Mouse (Mus musculus): Measurements from ENCODE around the gene 1700008O03Rik. TPM values are rescaled to one million over a fixed set of nuclear protein-coding genes. Genes with fewer than 3 reads are reported as not detected.

1700008O03Rik gene
- total RNA-seq, 2 experiments from 2014 or later: not detected

DNA sequence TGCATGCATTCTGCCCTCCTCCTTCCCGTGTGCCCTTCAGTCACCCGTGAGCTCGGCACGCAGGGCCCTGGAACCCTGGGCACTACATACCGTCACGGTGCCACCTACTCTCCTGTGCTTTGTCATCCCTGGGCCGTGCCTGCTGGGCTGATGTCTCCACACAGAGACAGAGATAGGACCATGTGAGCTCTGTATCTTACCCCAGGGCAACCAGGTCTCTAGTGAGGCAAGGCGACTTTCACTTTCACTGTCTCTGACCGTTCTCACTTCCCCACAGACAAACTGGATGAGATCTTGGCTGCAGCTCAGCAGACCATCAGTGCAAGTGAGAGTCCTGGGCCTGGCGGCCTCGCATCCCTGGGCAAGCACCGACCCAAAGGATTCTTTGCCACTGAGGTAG lies 41.0 kb downstream of the 1700008O03Rik start:
- DNase-seq: no peak

DNA sequence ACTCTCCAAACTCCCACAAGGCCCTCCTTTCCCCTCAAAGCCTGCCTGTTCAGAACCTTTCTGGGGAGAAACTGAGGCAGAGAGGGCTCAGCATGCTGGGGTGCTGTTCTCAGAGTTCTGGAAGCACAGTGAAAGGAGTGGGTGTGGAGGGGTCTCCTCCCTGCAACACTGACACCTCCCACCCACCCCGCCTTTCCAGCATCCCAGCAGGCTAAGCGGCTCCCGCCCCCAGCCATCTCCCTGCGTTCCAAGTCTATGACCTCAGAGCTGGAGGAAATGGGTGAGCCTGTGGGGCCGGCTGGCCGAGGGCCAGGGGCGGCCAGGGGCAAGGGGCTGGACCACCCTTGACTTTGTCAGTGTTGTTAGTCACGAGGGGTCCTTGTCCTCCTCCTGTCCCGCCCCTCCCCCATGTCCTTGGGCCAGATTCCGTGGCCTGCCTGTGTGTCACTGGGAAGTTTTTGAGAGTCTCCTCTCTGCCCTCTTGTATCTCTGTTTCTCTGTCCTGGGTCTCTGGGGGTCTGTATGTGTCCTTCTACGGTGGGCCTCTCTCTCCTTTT lies 42.1 kb downstream of the 1700008O03Rik start:
- DNase-seq: no peak

DNA sequence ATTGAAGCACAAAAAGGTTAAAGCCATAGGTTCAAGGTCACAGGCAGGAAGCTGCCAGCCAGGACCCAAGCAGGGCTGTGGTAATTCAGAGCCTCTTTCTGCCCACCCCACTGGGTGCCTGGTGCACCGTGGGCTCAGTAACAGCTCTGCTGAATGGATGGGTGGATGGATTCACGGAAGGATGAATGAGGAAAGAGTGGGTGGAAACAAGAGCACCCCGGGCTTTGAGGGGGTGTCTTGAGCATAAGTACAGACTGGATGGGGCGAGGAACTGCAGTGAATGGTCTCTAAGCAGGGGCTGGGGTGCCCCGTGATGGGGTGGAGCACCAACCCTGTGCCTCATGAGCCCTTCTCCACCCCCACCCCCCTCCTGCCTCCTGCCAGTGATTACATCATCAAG lies 43.9 kb downstream of the 1700008O03Rik start:
- no peak for DNase-seq

DNA sequence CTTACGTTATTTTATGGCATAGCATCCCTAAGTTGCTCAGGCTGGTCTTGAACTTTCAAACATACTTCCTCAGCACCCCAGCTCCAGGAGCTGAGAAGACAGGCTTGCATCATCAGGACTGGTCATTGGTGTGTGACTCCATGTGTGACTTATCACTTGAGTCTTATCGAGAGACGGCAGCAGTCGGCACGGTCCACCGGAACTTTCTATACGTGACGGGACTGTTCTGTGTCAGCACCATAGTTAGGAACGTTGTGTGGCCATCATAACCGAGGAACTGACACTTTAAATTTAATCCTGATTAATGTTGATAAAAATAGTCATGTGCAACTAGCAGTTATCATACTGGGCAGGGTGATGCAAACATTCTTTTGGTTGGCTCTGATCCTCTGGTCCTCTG lies 44.5 kb downstream of the 1700008O03Rik start:
- no peak for DNase-seq

DNA sequence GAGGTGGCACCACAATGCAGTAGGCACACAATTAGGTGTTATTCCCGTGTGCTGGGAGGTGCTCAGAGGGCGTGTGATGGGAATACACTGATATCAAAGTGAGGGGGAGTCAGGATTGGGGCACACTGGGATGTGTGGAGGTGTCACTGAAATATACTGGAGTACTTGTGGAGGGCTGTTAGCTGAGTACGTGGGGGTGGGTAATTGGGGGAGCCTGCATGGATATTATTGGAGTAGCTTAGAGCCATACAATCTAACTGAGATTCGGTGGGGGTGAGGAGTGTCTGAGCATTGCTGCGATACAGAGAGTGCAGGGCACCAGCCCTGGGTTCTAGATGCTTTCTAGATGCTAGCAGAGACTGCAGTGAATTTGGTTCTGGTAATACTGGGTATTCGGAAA lies 45.4 kb downstream of the 1700008O03Rik start:
- DNase-seq: no peak

DNA sequence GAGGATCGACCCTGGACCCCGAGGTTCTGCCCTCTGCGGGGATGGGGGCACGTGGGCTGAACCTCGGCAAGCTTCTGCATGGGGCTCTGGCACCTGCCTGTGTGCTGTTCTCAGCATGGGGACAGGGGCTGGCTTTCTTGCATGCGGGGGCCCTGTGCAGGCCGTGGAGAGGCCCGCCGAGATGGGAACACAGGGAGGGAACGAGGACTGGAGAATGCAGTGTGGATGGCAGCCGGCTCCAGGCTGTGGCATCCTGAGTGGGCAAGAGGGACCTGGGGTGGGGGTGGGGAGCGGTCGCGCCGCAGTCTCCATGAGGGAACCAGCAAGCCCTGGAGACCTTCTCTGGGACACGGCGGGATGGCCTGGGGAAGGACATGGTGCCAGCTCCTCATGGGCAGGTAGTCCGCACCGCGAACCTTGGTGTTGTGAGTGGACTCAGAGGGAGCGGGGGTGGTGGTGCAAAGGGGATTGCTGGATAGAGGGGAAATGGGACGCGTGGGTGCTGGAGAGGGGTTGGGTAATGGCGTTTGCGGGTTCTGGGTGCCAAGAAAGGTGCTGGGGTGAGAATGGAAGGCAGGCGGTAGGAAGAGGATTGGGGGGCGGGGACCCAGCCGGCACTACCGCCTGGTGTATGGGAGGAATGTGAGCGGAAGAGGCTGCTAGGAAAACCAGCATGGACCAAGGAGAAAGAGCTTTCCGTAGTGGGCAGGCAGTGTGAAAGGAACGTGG lies 48.3 kb downstream of the 1700008O03Rik start:
- DNase-seq: no peak

DNA sequence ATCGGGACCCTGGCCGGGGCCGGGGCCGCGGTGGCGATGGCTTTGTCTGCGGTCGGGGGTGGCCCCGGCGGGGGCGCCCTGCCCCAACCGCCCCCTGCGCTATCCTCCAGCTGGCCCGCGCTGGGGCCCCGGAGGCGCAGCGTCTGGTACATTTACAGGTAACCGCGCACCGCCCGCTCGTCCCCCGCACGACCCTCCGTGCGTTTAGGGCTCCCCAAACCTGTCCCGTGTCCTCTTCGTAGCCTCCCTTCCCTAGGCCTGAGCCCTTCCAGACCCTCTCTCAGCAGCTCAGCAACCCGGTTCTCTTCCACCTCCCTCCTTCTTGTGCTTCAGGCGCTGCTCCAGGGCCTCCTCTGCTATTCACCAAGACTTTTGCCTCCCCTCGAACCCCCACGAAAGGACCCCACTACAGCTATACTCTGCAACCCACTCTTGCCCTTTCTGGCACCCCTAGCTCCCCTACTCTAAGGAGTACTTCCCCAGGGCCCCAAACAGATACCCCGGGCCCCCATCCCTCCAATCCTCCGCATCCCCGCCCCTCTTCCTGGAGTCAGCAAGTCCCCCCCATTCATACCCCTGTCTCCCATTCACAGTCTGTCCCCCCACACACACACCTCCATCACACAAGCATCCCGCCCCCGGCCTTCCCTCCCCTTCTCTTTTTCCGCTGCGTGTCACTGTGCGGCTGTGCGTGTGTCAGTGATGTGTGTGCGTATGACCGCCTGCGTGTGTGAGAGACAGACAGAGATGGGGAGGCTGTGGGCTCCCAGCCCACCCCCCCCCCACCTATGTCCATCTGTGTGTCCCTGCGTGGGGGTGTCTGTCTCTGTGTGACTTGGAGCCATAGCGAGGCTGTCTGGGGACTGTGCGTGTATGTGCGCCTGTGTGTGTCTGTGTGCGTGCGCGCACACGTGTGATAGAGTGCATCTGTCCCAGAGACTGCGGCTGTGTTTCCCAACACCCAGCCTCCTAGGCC lies 49.3 kb downstream of the 1700008O03Rik start:
- no peak for DNase-seq

DNA sequence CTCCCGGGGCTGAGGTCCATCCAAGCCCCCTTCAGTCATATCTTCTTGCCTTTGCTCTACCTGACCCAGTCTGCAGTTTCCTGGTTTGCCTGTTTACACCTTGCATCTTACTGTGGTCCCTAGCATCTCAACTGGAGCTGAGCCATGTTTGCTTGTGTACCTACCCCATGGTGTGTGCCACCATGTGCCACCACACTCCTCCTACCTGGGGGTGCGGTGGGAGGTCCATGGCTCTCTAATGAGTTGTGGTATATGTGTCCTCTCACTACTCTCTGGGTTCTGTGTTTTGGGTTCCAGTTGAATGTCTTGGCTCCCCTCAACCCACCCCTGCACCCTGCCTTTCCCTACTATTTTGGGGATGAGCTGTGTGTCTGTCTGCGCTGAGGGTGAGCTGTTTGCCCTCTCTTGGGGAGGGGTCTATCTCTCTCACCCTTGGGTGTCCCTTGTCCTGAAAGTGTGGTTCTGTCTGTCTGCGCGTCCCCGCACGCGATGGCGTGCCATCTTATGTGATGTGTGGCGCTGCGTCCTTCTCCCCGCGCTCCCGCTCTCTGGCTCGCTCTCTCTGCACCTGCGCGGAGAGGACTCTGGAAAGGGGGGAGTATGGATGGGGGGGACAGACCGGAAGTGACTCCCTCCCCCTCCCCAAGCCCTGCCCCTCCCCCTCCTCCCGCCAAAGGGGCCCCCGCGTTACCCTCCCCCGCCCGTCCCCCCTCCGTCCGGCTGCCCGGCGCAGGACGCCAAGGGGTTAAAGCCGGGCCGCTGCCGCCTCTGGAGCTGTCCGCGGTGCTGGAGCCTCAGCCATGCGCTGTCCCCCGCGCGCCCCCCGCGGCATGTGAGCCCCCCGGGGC lies 50.4 kb downstream of the 1700008O03Rik start:
- DNase-seq: peak; percentile 44

DNA sequence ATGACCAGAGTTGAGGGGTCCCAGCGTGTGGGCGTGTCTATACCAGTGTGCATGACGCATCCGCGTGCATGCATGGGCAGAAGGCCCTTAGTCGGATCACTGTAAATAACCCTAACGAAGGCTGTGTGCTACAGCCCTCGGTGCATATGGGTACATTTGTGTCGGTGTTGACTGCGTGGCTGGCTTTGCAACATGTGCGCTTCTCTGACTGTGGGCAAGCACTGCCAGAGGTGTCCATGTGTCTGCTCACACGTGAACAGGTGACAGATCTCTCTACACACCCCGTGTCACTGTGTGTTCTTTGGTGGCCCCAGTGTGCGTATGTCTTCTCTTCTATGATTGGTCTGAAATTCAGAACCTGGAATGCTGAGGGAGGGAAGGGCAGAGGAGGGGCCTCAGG lies 51.5 kb downstream of the 1700008O03Rik start:
- no peak for DNase-seq

DNA sequence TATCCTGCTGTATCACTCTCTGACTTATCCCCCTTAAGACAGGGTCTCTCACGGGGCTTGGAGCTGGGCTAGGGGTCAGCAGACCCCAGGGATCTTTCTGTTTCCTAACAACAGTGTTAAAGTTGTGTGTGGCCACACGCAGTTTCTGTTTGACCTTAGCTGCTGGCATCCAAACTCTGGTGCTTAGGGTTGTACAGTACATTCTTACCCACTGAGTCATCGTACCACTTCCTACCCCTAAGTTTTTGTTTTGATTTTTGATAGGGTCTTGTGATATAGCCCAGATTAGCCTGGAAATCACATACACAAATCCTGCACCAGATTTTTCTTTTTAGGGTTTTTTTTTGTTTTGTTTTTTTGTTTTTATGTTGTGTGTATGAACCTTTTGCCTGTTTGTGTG lies 53.3 kb downstream of the 1700008O03Rik start:
- DNase-seq: no peak

DNA sequence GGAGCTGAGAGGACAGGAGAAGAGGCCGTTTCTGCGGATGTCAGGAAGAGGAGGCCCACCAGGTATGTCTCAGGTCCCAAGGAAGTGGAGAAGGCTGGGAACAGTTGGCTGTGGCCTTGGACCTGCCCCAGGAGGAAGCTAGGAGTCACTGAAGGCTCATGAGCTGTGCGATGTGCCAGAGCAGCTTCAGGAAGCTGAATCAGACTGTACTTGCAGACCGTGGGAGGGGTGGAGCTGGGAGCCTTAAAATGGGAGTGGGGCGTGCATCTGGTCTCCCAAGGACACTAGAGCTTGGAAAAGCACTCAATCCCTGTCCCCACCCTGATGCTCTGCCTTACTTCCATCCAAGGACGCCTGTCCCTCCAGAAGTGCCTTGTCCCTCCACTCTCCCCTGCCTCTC lies 59.0 kb downstream of the 1700008O03Rik start:
- no peak for DNase-seq

DNA sequence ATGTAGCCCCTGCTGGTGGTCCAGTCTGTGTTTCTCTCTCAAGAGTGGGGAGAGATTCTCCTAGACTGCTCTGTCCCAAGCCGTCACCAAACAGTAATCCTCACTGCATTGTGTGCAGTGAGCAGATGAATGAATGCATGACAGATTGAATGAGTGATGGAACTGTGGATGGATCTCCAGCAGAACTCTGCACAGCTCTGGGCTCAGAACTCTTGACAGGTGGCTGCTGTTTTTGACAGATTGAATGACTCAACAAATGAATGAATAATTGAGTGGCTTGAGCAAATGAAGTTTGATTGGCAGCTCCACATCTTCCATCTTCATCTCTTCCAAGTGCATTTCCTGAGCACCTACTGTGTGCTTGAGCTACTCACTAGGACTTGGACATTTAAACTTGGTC lies 63.3 kb downstream of the 1700008O03Rik start:
- DNase-seq: no peak

DNA sequence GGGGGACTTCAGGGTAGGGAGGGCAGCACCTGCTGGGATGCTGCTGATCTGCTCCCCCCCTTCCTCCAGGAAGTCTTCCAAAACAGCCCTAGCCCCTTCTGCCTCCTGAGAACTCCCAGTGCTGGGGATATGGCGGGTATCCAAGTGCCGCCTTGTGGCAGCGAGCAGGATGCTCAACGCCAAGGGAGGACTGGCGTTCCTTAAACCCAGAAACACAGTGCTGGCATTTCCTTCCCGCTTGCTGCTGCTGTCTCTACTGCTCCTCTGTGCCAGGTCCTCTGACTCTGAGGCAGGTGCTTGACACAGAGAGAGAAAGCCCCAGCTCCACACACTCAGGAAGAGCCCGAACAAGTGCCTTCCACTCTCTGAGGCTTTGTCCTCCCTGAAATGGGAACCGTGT lies 64.7 kb downstream of the 1700008O03Rik start:
- no peak for DNase-seq

DNA sequence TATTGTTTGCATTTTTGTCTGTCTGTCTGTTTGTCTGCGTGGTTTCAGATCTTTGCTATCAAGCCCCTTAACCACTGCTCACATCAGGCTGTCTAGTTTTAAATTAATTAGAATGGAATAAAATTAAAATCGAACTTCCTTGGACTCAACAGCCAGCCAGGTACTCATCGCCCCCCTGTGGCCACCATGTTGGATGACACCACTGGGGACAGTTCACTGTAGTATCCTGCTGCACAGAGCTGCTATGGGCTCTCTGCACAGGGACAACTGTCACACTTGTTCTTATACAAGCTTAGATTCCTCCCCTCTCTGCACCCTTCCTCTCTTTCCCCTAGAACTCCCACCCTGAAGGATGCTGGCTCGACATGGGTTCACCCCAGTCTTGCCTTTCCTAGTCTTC lies 67.7 kb downstream of the 1700008O03Rik start:
- DNase-seq: no peak

DNA sequence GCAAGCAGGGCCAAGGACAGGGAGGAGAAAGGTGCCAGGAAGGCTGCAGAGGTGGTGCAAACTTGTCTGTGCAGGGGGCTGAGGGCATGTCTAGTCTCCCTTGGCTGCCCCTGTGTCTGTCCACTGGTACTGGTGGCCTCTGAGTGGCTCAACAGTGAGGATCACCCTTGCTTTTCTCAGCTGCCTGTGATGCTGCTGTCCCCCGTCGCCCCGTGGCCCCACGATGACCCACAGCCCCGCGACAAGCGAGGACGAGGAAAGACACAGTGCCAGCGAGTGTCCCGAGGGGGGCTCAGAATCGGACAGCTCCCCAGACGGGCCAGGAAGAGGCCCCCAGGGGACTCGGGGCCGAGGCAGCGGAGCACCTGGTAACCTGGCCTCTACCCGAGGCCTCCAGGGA lies 73.1 kb downstream of the 1700008O03Rik start:
- DNase-seq: no peak

DNA sequence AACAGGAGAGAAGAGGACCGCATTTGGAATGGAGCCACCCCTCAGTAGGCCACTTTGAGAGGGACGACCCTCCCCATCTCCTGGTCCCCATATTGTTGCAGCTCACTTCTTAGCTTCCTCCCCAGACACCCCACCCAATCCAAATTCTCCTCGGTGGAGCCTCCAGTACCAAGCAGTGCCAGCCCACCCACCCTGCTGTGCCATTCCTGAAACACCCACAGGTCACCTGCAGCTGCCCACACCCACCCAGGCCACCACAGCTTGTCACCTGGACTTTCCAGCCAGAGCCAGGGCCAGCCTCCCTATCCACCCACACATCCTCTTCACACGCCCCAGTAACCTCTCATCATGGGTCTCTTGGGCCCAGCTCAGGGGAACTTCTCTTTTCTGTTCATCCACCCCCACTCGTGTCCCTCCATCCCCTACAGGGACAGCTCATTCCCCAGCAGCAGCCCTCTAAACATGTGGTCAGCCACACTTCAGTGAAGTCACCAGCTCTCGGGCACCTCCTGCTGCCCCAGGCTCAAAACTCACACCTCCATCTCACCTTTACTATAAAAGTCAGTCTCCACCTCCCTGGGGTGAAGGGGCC lies 73.8 kb downstream of the 1700008O03Rik start:
- DNase-seq: no peak

DNA sequence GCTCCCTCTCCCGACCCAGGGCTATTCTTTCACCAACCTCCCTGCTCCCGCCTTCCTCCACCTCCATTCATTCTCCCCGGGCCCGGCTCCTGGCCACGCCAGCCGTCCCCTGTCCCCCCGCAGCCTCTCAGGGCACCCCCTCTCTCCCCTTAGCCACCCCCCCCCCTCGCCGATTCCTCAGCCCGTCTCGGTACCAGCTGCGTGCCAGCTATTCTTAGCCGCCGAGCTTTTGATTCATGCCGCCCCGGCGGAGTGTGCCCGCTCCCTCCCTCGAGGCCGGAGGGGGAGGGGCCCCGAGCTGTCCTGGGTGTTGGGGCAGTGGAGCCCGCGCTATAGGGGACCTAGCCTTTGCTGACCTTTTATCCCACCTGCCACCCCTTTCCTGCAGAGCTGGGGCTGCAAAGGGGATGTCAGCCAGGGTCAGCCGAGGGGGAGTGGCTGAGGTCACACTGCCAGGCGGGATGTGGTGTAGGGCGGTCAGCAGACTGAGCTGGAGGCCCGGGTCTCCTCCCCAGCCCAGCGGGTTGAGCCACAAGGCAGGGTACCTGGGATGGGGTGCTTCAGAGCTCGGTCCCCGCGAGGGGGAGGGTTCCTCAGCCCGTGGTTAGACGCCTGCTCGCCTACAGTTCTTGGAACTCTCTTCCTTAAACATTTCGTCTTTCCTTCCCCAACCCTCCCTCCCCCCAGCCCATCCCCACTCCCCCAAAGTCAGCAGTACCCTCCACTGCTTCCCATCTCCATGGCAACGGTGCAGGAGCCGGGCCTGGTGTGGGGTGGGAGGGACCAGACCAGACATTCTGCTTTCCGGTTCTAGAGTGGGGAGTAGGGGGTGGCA lies 74.5 kb downstream of the 1700008O03Rik start:
- DNase-seq: peak; percentile 14

DNA sequence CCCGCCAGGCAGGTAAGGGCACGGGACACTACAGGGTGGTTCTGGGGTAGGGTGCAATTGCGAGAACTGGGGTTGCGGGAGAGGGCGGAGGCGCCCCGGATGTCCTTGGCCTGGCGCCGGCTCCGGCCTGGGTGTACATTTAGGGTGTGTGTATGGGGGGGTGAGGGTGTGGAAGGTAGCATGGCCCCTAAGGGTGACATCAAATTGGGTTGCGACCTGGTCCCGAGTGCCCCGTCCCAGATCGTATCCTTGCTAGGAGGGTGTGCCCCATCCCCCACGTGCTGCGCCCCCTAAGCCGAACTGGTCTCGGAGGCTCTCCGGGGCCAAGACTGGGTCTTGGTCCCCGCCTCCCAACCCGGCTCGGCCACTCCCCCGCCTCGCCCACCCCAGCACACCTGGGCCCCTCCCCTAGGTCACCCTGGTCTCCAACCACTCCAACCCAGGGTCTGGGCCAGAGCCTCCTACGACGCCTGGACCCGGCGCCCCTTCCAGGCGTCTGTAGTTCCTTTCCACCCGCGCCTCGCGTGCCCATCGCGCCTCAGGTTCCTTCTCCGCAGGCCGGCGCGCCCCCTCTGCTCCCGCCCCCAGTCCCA lies 75.2 kb downstream of the 1700008O03Rik start:
- DNase-seq: peak; percentile 21
